Mouse (Mus musculus) retina, adult 2 months (tissue): Measurements from ENCODE around the gene Cacnb2.

Source experiments
- DNase-seq: peaks from one replicate; pipeline ENCODE4 v3.0.0-alpha.2; 2012; ENCODE audit warnings: low read depth, low spot score

Cacnb2 gene

GRCm38 (mm10) chr2:14861613-14862012 is 258.7 kb downstream of the Cacnb2 start:
- no peak for DNase-seq

DNA sequence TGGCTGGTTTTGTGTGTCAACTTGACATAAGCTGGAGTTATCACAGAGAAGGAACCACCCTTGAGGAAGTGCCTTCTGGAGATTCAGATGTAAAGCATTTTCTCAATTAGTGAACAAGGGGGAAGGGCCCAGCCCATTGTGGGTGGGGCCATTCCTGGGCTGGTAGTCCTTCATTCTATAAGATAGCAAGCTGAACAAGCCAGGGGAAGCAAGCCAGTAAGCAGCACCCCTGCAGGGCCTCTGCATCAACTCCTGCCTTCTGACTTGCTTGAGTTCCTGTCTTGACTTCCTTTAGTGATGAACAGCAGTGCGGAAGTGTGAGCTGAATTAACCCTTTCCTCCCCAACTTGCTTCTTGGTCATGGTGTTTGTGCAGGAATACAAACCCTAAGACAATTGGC is 260.1 kb downstream of the Cacnb2 start:
- no peak for DNase-seq

GRCm38 (mm10) chr2:14873116-14873515 is 270.2 kb downstream of the Cacnb2 start:
- no peak for DNase-seq

DNA sequence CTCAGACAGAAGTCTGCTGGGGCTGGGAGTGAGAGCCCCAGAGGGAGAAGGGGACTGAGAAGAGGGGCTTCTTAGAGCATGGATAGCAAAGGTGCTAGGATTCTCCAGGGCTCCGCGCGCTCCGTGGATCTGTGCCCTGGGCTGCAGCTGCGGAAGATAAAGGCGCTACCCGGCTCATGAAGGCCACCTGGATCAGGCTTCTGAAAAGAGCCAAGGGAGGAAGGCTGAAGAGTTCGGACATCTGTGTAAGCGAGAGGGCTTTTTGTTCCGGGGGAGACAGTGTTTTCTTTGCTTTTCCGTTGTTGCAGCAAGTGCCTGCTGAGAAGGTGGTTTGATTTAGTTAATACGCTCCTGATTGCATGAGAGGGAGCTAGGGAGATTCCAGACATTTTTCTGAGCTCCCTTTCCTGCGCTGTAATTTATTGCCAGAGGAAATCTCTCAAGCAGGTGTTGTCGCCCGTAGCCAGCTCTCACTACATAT is 270.9 kb downstream of the Cacnb2 start:
- DNase-seq = no peak

- no peak for DNase-seq
Measured at GRCm38 (mm10) chr2:14874281-14875037, 271.6 kb downstream of the Cacnb2 start.

DNA sequence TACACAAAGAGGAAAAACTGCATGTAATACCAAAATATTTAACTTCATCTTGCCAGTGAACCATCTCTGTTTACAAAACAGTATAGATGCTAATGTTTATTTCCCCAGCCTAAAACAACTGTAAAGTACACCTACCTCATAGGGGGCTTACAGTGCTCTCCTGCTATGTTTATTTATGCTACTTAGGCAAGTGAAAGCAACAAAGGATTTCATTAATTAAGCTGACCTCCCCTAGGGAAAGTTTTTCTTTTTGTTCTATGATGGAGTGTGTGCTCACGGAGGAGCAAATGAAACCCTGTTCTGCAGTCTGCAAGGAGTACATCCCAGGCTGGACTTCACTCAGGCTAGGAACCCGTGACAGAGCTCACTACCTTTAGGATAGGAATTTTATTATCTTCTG is 272.2 kb downstream of the Cacnb2 start:
- DNase-seq = no peak

GRCm38 (mm10) chr2:14875616-14876015 is 272.7 kb downstream of the Cacnb2 start:
- DNase-seq = no peak

- no peak for DNase-seq
Measured at GRCm38 (mm10) chr2:14878953-14879352, 276.1 kb downstream of the Cacnb2 start.

- DNase-seq = no peak
Measured at GRCm38 (mm10) chr2:14883460-14883859, 280.6 kb downstream of the Cacnb2 start.

- no peak for DNase-seq
Measured at GRCm38 (mm10) chr2:14888406-14889195, 285.7 kb downstream of the Cacnb2 start.

- DNase-seq = no peak
Measured at GRCm38 (mm10) chr2:14903837-14904236, 300.9 kb downstream of the Cacnb2 start.

DNA sequence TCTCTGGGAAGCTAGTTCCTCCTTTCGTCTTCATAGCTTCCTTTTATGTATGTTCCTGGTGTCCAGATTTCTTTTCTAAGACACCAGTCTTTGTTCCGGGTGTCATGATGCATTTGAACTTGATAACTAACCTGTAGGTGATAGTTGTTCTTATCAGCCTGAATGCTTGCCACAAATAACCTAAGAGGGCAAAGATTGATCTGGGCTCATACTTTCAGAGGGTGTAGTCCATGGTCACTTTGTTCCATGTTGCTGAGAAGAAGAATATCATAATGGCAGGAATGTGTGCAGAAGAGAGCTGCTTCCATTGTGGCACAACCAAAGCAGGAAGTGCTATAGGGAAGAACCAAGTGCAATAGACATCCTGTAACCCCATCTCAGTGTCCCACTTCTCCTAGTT is 302.0 kb downstream of the Cacnb2 start:
- no peak for DNase-seq

GRCm38 (mm10) chr2:14907124-14907925 is 304.4 kb downstream of the Cacnb2 start:
- no peak for DNase-seq

- DNase-seq = no peak
Measured at GRCm38 (mm10) chr2:14917585-14918247, 314.8 kb downstream of the Cacnb2 start.

DNA sequence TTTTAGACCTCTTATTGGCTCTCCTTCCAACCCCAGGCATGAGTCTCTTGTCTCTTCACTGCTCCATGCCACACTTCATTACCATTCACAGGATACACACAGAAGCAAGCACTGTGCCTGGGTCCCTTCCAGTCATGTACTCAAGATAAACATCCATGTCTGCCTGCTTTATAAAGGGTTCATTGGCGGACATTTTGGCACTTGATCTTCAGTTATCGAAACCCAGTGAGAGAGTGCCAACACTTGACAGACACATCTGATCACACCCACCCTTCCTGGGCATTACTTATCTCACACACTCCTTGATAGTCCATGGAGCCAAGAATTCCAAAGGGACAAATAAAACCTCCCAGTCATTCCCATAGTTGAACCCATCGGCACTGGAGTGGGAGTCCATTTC is 327.0 kb downstream of the Cacnb2 start:
- no peak for DNase-seq

DNA sequence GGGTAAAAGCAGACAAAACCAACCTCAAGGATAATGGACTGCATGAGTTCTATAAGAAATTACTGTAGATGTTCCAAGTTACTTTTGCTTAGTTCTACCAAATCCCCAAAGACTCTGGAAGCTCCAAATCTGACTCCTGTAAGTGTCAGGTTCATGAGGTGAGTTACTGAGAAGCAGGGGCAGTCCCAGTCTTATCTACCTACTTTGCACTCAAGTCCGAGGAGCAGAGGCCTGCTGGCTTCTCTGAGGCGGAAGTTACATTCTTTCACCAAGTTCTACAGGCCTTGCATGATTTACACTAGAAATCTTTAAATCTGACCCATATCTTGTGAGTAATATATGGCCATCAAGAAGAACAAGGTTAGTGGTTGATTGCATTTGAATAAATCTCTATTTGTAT is 329.1 kb downstream of the Cacnb2 start:
- no peak for DNase-seq

DNA sequence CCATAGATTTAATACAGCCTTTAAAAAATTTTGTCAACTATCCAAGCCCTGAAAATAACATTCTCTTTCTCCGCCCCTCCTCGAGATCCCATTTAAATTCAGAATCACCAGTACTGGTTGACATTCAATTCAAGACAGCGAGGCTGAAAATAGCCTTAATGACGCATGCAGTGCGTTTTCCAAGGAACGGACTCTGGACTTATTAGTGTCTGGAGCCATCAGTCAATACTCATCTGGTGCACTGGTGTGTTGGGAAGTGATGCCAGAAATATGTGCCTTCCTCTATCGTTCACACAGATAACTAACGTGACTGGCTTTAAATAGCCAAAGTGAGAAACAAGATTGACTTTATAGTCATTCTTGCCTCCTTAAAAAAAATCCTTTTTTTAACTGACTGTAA is 333.6 kb downstream of the Cacnb2 start:
- DNase-seq = no peak

DNA sequence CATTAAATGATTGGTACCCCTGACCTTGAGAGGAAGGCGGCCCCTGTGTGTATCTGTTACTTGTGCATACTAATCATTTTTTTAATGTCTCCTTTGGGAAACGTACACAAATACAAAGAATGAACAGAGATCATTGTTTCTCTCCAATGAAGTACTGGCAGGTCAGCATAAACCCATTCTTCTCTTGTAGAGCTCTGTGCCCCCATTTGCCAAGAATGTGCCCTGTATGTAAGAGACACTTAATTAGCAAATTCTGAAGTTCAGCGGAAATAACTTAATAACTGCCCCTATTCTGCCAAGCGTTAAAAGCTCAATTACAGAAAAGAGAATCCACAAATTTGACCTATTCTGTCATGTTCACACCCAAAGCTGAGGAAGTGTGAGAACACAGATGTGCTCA is 339.4 kb downstream of the Cacnb2 start:
- DNase-seq = no peak

DNA sequence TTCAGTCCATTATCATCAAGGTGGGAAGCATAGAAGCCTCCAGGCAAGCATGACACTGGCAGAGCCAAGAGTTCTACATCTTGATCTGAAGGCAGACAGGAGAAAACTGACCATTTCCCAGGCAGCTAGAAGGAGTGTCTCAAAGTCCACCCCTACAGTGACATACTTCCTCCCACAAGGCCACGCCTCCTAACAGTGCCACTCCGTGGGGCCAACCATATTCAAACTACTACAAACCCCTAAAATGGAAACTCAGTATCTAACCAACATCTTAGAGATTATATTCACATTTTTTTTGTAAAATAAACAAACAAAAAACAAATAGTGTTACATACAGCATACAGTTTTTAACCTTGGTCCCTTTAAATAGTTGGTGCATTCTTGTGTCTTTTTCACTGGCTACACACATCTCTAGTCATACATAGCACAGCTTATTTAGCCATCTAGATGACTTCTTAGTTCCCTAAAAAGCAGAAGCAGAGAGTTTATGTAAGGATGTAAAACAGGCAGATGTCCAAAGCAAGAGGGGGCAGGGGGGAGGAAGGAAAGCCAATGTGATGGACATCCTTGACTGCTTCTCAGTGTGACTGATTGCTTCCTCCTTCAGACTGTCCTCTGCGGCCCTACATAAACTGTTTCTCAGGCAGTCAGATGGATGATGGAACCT is 340.9 kb downstream of the Cacnb2 start:
- no peak for DNase-seq

- no peak for DNase-seq
Measured at GRCm38 (mm10) chr2:14953090-14953489, 350.2 kb downstream of the Cacnb2 start.

- DNase-seq = no peak
Measured at GRCm38 (mm10) chr2:14960963-14961488, 358.1 kb downstream of the Cacnb2 start.
